Mouse (Mus musculus) hindbrain, postnatal 0 days (tissue): ENCODE results near the gene Ap2a1. TPM values are rescaled to one million over a fixed set of nuclear protein-coding genes. Genes with fewer than 3 reads are reported as not detected.

Experiments
- ATAC-seq: fragments of 200-750 bp; cut with Nextera tagmentation; 2 replicates; pipeline ENCODE4 v1.8.0; 2017; ENCODE audit warnings: mild to moderate bottlenecking, moderate TSS enrichment, moderate library complexity
- DNase-seq: peaks from one replicate; pipeline ENCODE4 v3.0.0-alpha.2; 2015; ENCODE audit warnings: low spot score
- H3K27ac ChIP-seq: fragments of 300-500 bp; sonication (generic); 2 replicates; pipeline ENCODE4 v1.5.1; 2014; ENCODE audit warnings: mild to moderate bottlenecking
- H3K27me3 ChIP-seq: fragments of 300-500 bp; sonication (generic); 2 replicates; pipeline ENCODE4 v1.6.1; 2014; ENCODE audit warnings: low read length, mixed read lengths; ENCODE audit not compliant: insufficient read depth
- H3K36me3 ChIP-seq: fragments of 300-500 bp; sonication (generic); 2 replicates; pipeline ENCODE4 v1.6.1; 2014; ENCODE audit warnings: low read length, mixed read lengths; ENCODE audit not compliant: insufficient read depth
- H3K4me1 ChIP-seq: fragments of 300-500 bp; sonication (generic); 2 replicates; pipeline ENCODE4 v1.6.1; 2014; ENCODE audit warnings: antibody characterized with exemption, low read length, mixed read lengths; ENCODE audit not compliant: insufficient read depth
- H3K4me2 ChIP-seq: fragments of 300-500 bp; sonication (generic); 2 replicates; pipeline ENCODE4 v1.6.1; 2014; ENCODE audit warnings: low read depth, mild to moderate bottlenecking, low read length, moderate library complexity, mixed read lengths
- H3K4me3 ChIP-seq: fragments of 300-500 bp; sonication (generic); 2 replicates; pipeline ENCODE4 v1.5.1; 2014; ENCODE audit warnings: low read length
- H3K9ac ChIP-seq: fragments of 300-500 bp; sonication (generic); replicated peaks from 2 replicates; pipeline ENCODE4 v1.6.1; 2014; ENCODE audit warnings: mild to moderate bottlenecking, low read length, moderate library complexity, mixed read lengths
- H3K9me3 ChIP-seq: fragments of 300-500 bp; sonication (generic); 2 replicates; pipeline ENCODE4 v1.6.1; 2016; ENCODE audit warnings: low read length, mixed read lengths
- CTCF ChIP-seq: IDR thresholded peaks from 2 replicates; pipeline ENCODE4 v1.5.1; 2016; ENCODE audit warnings: antibody characterized with exemption, control low read depth, low read depth
- WGBS: fragments of 180-500 bp; shearing (Covaris S2); extraction: QIAGEN DNeasy Blood & Tissue Kit; methylation state at CpG from one replicate; pipeline ENCODE4 v1.1.7; 2014; 5-methylcytosine and 5-hydroxymethylcytosine counted together
- polyA plus RNA-seq: library from polyadenylated mRNA; unstranded; fragments of >200 nt; fragmentation: Nextera tagmentation; extraction: Ambion mirVana; gene quantifications from 2 replicates; pipeline ENCODE4 v1.2.1, GENCODE M21; 2015
- total RNA-seq: library from RNA; depleted of rRNA; stranded (reverse); fragments of >200 nt; gene quantifications from 2 replicates; pipeline ENCODE4 v1.2.3, GENCODE M21; 2014

Ap2a1 gene
- total and polyA plus RNA-seq, 2 experiments from 2014 or later = 115 to 255 TPM

- Histone ChIP-seq H3K9me3 (no peaks in the 10 kb centered on the region), H3K4me2 (no peak overlapping the region), H3K4me3 (no peak overlapping the region), H3K9ac (no peak overlapping the region), H3K27me3 (no peaks in the 10 kb centered on the region), H3K36me3 (peaks cover 18% of the 10 kb centered on the region; the same call in 1 of the 2 replicates), H3K4me1 (no peaks in the 10 kb centered on the region), H3K27ac (no peak overlapping the region)
- TF ChIP-seq CTCF = no peak
- ATAC-seq (no peak), DNase-seq (no peak)
- 86% methylated on average over 6 of the region's 6 CpGs for WGBS
These were observed 13.1 kb downstream of the Ap2a1 start for GRCm38 (mm10) chr7:44916191-44916590.

GRCm38 (mm10) chr7:44915314-44915713 is 14.0 kb downstream of the Ap2a1 start:
- no peak overlapping the region for H3K4me2 ChIP-seq
- no peaks in the 10 kb centered on the region for H3K27me3 ChIP-seq
- WGBS = 93% methylated on average over 9 of the region's 9 CpGs
- TF ChIP-seq CTCF = no peak
- no peak for ATAC-seq
- no peak overlapping the region for H3K4me3 ChIP-seq
- no peak overlapping the region for H3K9ac ChIP-seq
- no peak for DNase-seq
- H3K36me3 ChIP-seq = peaks cover 26% of the 10 kb centered on the region; the same call in 1 of the 2 replicates
- no peaks in the 10 kb centered on the region for H3K9me3 ChIP-seq
- H3K27ac ChIP-seq = no peak overlapping the region
- no peaks in the 10 kb centered on the region for H3K4me1 ChIP-seq

DNA sequence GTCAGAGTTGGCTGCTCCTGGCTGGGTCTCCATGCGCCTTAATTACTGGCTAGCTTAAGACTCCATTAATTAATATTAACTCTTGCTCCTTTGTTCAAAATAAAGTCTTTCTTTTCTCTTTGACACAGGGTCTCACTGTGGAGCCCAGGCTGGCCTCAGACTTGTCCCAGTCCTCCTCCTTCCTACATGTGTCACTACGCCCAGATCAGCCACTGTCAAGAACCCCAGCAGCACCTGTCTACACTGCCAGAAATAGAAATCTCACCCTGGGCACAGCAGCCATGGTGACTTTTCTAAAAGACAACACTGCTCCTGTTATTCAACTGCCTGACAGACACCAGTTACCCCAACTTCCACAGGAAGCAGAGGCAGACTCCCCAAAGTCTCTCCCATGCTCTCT is 14.9 kb downstream of the Ap2a1 start:
- DNase-seq (no peak), ATAC-seq (no peak)
- no peak overlapping the region for H3K9ac ChIP-seq
- no peaks in the 10 kb centered on the region for H3K27me3 ChIP-seq
- TF ChIP-seq CTCF = no peak
- H3K27ac ChIP-seq = no peak overlapping the region
- 82% methylated on average over 2 of the region's 2 CpGs for WGBS
- H3K4me1 ChIP-seq = no peaks in the 10 kb centered on the region
- H3K4me3 ChIP-seq = no peak overlapping the region
- H3K4me2 ChIP-seq = no peak overlapping the region
- peaks cover 34% of the 10 kb centered on the region; the same call in 1 of the 2 replicates for H3K36me3 ChIP-seq
- no peaks in the 10 kb centered on the region for H3K9me3 ChIP-seq

GRCm38 (mm10) chr7:44908706-44909476 is 20.4 kb downstream of the Ap2a1 start:
- H3K4me2 ChIP-seq = no peak overlapping the region
- peaks cover 80% of the 10 kb centered on the region for H3K36me3 ChIP-seq
- 90% methylated on average over 15 of the region's 15 CpGs for WGBS
- H3K4me1 ChIP-seq = no peaks in the 10 kb centered on the region
- no peaks in the 10 kb centered on the region for H3K9me3 ChIP-seq
- no peak for ATAC-seq
- no peak for TF ChIP-seq CTCF
- no peaks in the 10 kb centered on the region for H3K27me3 ChIP-seq
- H3K27ac ChIP-seq = no peak overlapping the region
- no peak overlapping the region for H3K9ac ChIP-seq
- no peak for DNase-seq
- no peak overlapping the region for H3K4me3 ChIP-seq

- H3K4me3 ChIP-seq = no peak overlapping the region
- H3K27me3 ChIP-seq = no peaks in the 10 kb centered on the region
- no peak for DNase-seq
- H3K4me2 ChIP-seq = no peak overlapping the region
- H3K9ac ChIP-seq = no peak overlapping the region
- peaks cover 7% of the 10 kb centered on the region; the same call in 1 of the 2 replicates for H3K4me1 ChIP-seq
- no peaks in the 10 kb centered on the region for H3K9me3 ChIP-seq
- peaks cover 84% of the 10 kb centered on the region for H3K36me3 ChIP-seq
- TF ChIP-seq CTCF = no peak
- no peak overlapping the region for H3K27ac ChIP-seq
- 84% methylated on average over 20 of the region's 20 CpGs for WGBS
- ATAC-seq = no peak
These were observed 23.9 kb downstream of the Ap2a1 start for GRCm38 (mm10) chr7:44905430-44905829.

- H3K27ac ChIP-seq = peak overlapping the region; percentile 48
- H3K27me3 ChIP-seq = no peaks in the 10 kb centered on the region
- peak overlapping the region; percentile 39 for H3K4me2 ChIP-seq
- TF ChIP-seq CTCF = peak; percentile 47
- WGBS = 27% methylated on average over 21 of the region's 21 CpGs
- no peak overlapping the region for H3K9ac ChIP-seq
- peaks cover 18% of the 10 kb centered on the region; the same call in 1 of the 2 replicates for H3K4me1 ChIP-seq
- H3K36me3 ChIP-seq = peaks cover 58% of the 10 kb centered on the region
- DNase-seq (peak; percentile 65), ATAC-seq (peak; percentile 36; the same call in 1 of the 2 replicates)
- no peak overlapping the region for H3K4me3 ChIP-seq
- H3K9me3 ChIP-seq = no peaks in the 10 kb centered on the region
These were observed 28.0 kb downstream of the Ap2a1 start for GRCm38 (mm10) chr7:44901230-44901722.

GRCm38 (mm10) chr7:44900632-44901031 is 28.7 kb downstream of the Ap2a1 start:
- 88% methylated on average over 11 of the region's 11 CpGs for WGBS
- ATAC-seq (no peak), DNase-seq (no peak)
- TF ChIP-seq CTCF = no peak
- peaks cover 51% of the 10 kb centered on the region for H3K36me3 ChIP-seq
- no peaks in the 10 kb centered on the region for H3K9me3 ChIP-seq
- no peak overlapping the region for H3K27ac ChIP-seq
- no peak overlapping the region for H3K4me2 ChIP-seq
- H3K4me3 ChIP-seq = no peak overlapping the region
- no peak overlapping the region for H3K9ac ChIP-seq
- no peaks in the 10 kb centered on the region for H3K27me3 ChIP-seq
- H3K4me1 ChIP-seq = peaks cover 18% of the 10 kb centered on the region; the same call in 1 of the 2 replicates
